Mouse (Mus musculus): Measurements from ENCODE around the gene Lrrc61.

Gene Lrrc61

GRCm38 (mm10) chr6:48546858-48547257 is 7.7 kb upstream of the Lrrc61 start:
- DNase-seq (ENCODE audit: low read depth, low spot score) = no peak

GRCm38 (mm10) chr6:48548314-48548713 is 6.3 kb upstream of the Lrrc61 start:
- no peak for DNase-seq (ENCODE audit: low read depth, low spot score)

- no peak for DNase-seq (ENCODE audit: low read depth, low spot score)
Observed at GRCm38 (mm10) chr6:48552918-48553317, 1.7 kb upstream of the Lrrc61 start.

- DNase-seq (ENCODE audit: low read depth, low spot score) = no peak
Observed at GRCm38 (mm10) chr6:48553819-48554218, 777 bp upstream of the Lrrc61 start.

- no peak for DNase-seq (ENCODE audit: low read depth, low spot score)
Observed at GRCm38 (mm10) chr6:48555104-48555890, 701 bp downstream of the Lrrc61 start.

GRCm38 (mm10) chr6:48555956-48556355 is 1.4 kb downstream of the Lrrc61 start:
- DNase-seq (ENCODE audit: low read depth, low spot score) = no peak

- no peak for DNase-seq (ENCODE audit: low read depth, low spot score)
Observed at GRCm38 (mm10) chr6:48565693-48566310, 11.2 kb downstream of the Lrrc61 start.

GRCm38 (mm10) chr6:48566312-48566711 is 11.7 kb downstream of the Lrrc61 start:
- no peak for DNase-seq (ENCODE audit: low read depth, low spot score)

- DNase-seq (ENCODE audit: low read depth, low spot score) = peak; percentile 66
Observed at GRCm38 (mm10) chr6:48568036-48568984, 13.7 kb downstream of the Lrrc61 start.

- DNase-seq (ENCODE audit: low read depth, low spot score) = no peak
Observed at GRCm38 (mm10) chr6:48569065-48569807, 14.6 kb downstream of the Lrrc61 start.

- no peak for DNase-seq (ENCODE audit: low read depth, low spot score)
Observed at GRCm38 (mm10) chr6:48572014-48572413, 17.4 kb downstream of the Lrrc61 start.

GRCm38 (mm10) chr6:48572572-48573061 is 18.0 kb downstream of the Lrrc61 start, which contains the start of gene Rarres2:
TSS of gene Rarres2 (minus strand) at chr6:48572789.
- no peak for DNase-seq (ENCODE audit: low read depth, low spot score)

- DNase-seq (ENCODE audit: low read depth, low spot score) = no peak
Observed at GRCm38 (mm10) chr6:48573280-48573679, 18.7 kb downstream of the Lrrc61 start.

- DNase-seq (ENCODE audit: low read depth, low spot score) = no peak
Observed at GRCm38 (mm10) chr6:48573981-48574380, 19.4 kb downstream of the Lrrc61 start.

- DNase-seq (ENCODE audit: low read depth, low spot score) = no peak
Observed at GRCm38 (mm10) chr6:48578736-48579135, 24.1 kb downstream of the Lrrc61 start.

GRCm38 (mm10) chr6:48579215-48579648 is 24.6 kb downstream of the Lrrc61 start:
- no peak for DNase-seq (ENCODE audit: low read depth, low spot score)

GRCm38 (mm10) chr6:48581257-48581656 is 26.7 kb downstream of the Lrrc61 start:
- DNase-seq (ENCODE audit: low read depth, low spot score) = no peak

GRCm38 (mm10) chr6:48582037-48582436 is 27.4 kb downstream of the Lrrc61 start:
- DNase-seq (ENCODE audit: low read depth, low spot score) = peak; percentile 47

GRCm38 (mm10) chr6:48589194-48589750 is 34.7 kb downstream of the Lrrc61 start, which contains the start of gene Gm45021:
TSS of gene Gm45021 (plus strand) at chr6:48589610.
- DNase-seq (ENCODE audit: low read depth, low spot score) = no peak

- no peak for DNase-seq (ENCODE audit: low read depth, low spot score)
Observed at GRCm38 (mm10) chr6:48591221-48591845, 36.7 kb downstream of the Lrrc61 start.

Measured in retina, postnatal 7 days (tissue).